Mouse (Mus musculus) cerebellum, adult 18-20 months (tissue): ENCODE measurements around the gene Tmem234.
A peak's percentile ranks its signal among the peaks of the same experiment; 100 is the strongest.
"Not testable (repeated sequence)": the region's sequence is repeated elsewhere in the genome, so short reads cannot be mapped to it uniquely, and the experiment has no call there.

Experiments used
- DNase-seq, 2 experiments: peaks; one replicate each; pipeline ENCODE4 v3.0.0; 2021

The Tmem234 gene

DNA sequence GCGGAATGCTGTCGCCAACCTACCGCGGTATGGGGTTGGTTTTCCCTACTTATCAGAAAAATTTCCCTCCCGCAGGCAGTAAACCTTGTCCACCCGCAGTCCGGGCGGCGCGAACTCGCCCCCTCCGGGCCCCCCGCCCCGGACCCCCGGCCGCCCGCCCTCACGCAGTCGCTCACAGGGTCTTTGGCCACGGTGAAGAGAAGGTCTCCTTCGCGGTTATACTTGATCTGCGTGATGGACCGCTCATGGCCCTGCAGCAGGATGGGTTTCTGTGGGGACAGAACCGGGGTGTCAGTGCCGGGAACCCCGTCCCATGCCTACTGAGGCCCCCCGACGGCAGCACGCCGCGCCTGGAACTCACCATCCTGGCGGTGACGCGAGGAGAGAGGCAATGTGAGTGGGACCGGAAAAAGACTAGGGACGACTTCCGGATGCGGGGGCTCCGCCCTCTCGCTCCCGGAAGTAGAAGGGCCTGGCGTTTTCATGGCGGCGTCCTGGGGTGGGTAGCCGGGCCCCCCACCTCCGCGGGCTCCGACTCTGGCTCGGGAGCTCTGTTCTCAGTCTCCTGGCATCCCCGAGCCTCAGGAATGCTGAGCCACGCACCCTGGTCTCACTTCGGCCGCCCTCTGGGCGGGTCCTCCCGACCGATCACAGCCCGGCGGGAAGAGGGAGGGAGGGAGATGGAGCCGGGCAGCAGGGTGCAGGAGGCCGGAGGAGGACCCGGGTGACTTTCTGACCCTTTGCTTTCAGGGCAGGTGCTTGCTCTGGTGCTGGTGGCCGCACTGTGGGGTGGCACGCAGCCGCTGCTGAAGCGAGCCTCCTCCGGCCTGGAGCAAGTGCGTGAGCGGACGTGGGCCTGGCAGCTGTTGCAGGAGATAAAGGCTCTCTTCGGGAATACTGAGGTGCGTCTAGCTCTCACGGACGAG is at the start of gene Tmem234, which contains the start of gene Eif3i:
Gene Tmem234, plus strand, starts transcription at position 436 of the 926 bp plus-strand sequence.
Gene Eif3i, minus strand, starts transcription at position 416 of the 926 bp plus-strand sequence.
- DNase-seq: peak; percentile 83 to 84

DNA sequence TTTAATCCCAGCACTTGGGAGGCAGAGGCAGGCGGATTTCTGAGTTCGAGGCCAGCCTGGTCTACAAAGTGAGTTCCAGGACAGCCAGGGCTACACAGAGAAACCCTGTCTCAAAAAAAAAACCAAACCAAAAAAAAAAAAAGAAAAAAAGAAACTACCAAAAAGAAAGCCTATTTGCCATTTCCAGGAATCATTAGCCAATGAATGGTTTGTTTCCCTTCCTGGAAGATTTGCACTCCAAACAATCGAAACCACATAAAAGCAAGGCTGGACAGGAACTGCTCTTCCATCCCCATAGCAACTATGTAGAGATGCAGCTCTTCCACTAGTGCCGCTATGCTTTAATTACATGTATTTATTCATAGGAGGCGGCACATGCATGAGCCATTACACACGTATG is 46.0 kb upstream of the Tmem234 start:
- DNase-seq: not testable (repeated sequence)

DNA sequence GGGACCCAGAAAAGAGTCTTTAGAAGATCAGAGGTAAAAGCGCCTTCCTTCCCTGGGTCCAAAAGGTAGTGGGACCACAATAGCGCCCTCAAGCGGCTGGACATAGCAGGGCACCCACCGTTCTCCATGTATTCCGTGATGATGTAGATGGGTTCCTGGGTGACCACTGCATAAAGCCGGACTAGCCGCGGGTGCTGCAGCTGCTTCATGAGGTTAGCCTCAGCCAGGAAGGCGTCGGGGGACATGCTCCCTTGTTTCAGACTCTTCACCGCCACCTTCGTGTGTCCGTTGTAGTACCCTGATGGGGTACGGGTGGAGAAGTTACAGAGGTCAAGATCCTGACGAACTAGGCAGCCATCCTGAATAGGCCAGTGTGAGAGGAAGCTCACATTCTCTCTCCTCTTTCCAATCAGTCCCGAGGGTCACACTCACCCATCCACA is 45.0 kb upstream of the Tmem234 start:
- DNase-seq: peak; percentile 62 to 70

DNA sequence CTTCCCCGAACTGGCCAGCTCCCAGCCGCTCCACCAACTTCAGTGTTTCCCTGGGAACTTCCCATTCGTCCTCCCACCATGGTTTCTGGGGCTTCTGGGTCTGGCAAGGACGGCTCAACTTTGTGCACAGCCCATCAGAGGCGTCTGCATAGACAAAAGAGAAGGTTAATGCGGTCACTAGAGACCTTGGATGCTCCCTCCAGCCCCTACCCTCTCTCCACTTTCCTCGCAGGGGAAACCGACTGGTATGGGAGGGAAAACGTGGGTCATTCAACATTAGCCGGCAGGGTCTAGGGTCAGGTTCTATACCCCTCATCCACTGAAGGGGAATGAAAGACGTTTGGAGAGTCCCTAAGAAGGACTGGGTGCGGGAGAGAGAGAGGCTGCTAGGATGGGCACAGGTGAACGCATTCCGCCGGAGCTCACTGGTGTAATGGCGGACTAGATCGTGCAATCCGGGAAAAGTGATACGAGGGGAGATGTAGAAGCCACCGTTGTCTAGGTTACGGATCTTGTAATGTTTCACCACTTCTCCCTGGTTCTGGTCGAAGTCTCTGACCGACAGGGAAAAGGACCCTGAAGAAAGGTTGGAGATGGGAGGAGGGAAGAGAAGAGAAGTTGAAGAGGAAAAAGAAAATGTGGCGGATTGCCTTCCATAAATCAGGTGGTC is 44.5 kb upstream of the Tmem234 start:
- no peak for DNase-seq

DNA sequence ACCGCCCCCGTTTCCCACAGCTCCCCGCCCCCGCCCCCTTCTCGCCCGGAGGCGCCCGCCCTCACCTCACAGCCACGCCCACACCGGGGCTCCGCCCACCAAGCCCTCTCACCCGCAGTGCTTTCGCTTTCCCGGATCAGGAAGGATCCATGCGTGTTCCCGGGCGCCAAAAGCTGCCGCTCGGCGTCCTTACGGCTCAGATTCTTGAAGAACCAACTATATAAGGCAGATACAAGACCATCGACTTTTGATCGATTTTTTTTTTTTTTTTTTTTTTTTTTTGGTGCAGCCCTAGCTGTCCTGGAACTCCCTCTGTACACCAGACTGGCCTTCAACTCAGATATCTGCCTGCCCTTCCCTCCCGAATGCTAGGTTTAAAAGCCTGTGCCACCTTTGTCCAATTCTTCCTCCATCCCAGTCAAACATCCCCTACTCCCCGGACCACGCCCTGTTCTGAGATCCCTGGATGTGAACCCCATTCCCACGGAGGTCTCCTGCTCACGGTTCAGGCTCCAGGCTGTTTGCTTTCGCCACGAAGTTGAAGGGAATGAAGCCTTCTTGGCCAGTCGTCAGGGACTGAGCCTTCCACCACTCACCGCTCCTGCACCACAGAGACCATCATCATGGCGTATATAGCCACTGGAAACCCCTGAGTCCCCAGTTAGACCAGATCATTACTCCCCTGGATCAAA is 43.8 kb upstream of the Tmem234 start:
- peak; percentile 81 to 87 for DNase-seq

DNA sequence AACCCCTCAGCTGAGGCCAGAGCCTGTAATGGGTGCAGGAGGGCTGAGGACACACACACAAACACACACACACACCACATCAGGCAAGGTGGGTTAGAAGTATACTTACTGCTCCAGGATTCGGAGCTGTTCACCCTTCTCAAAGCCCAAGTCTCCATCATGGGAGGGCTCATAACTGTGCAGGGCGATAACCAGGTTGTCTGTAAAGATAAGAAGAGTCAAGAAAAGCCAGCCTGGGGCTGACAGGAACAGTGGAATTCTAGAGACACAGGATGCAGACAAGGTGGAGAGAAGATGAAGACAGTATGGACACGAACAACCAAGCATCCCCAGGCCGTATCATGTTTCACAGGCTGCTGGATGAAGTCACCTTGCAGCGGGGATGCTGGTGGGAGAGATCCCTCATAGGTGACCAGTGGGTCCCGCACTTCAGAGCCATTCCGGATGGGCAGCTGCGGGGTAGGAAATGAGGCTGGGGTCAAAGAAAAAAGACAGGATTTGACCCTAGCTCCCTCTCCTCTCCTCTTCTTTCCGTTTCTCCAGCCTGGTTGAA is 43.1 kb upstream of the Tmem234 start:
- no peak for DNase-seq

DNA sequence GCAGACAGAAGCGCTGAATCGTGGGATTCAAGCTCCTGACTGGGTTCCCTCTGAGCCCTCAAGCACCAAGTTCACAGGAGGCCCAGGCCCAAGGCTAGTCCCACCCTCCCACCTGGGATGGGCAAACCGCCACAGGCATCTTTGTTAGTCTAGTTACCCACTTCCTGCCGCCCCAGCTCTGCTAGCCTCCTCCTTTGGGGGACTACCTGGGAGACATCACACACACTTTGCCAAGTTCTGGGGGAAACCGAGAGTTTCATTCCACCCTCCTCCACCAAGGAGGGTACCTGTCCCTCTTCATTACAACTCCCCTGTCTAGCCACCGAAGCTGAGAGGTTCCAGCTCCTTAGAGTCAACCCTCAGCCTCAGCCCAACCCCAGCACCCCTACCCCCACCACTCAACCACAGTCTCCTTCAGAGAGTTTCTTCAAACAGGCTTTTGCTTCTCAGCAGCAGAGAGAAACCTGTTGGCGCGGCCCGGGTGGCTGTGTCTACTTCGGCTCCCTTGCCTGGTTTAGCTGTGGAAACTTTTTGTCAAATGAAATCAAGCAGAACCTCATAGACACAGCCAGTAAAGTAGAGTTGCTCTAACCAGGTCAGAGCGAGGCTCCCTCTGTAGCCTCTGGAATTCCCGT is 42.0 kb upstream of the Tmem234 start:
- DNase-seq: no peak

DNA sequence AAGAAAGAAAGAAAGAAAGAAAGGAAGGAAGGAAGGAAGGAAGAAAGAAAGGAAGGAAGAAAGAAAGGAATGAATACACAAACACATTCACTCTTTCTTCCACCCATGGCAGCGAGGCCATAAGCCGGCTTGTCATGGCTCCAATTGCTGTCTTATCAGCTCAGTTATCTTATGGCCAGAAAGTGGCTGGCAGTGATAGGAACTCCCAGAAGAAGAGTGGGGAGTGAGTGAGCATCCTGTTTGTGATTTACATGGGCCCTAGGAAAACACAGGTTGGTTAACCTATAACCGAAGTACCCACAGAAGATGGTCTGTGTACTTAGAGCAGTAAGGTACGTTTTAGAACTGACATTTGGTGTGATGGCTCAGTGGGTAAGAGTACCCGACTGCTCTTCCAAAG is 39.3 kb upstream of the Tmem234 start:
- DNase-seq: no peak

DNA sequence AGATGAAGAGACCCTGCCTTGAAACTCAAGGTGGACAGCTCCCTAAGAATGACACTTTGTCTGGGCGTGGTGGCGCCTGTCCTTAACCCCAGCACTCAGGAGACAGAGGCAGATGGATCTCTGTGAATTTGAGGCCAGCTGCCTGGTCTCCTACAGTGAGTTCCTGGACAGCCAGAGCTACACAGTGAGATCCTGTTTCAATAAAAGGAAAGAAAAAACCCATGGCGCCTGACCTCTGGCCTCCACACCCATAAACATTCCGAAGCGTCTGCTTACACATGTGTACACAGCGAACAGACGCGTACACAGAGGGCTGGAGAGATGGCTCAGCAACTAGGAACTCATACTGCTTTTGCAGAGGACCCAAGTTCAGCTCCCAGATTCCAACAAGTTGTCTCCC is 36.8 kb upstream of the Tmem234 start:
- DNase-seq: no peak

DNA sequence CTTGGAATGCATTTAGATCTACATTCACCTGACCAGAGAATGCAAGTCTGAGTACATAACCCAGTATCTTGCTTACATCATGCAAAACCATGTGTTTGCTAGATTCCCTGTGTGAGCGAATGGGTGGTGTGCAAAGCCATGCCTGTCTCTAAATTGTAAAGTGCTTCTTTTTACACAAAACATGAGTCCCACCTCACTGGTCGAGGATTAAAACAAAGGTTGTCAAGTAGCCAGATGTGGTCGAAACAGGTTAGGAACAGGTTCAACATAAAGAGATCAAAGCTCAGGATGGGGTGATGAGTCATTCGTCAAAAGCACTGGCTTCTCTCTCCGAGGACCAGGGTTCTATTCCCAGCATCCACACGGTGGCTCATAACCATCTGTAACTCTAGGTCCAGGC is 35.3 kb upstream of the Tmem234 start:
- DNase-seq: no peak

DNA sequence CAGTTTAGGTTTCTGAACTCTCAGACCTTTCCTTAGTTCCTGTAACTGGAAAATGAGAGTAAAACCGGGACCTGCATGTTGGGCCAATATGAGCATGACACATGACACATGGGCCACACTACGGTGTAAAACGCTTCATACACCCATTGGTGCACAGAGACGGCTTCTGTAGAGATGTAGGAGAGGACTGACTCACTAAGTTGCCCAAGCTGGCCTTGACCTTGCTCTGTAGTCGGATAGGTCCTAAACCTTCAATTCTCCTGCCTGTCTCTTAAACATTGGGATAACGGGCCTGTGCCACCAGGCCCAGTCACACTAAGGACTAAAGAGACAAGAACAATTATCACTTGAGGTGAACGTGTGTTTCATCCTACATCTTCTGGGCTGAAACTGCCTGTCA is 32.1 kb upstream of the Tmem234 start:
- DNase-seq: no peak

DNA sequence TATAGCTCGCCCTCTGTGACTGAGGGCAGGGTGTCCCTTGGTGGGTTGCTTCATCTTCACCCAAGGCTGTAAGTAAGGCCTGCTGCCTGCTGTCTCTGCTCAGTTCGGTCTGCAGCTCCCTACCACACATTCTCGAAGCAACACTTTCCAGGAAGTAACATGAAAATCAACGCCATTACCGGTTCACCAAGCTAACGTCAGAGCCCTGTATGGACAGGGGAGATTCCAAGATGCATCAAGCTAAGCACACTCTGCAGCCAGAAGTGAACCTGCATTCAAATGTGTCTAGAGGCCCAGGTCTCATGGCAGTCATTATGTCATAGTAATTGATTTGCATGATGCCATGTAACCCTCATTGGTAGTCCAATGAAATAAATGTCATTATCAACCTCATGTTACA is 30.4 kb upstream of the Tmem234 start:
- no peak for DNase-seq

DNA sequence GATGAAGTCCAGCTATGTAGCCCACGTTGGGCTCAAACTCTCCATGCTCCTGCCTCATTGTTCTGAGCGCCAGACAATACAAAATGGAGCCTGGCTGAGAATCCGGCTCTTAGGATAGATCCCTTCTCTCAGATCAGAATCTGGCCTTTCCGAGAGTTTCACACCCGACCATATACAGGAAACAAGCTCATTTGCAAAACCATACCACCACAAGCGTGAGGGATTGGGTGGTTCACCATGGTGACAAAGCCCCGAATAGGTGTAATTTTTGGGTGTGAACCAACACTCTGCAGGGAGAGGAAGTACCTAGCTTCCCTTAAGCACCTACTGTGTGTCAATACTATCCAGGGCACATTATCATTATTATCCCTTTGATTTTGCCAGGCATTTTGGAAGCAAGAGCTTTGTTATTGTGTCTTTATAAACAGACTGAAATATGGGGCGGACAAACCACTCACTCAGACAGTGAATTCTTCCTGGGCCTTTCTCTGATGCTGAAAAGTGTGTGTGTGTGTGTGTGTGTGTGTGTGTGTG is 28.9 kb upstream of the Tmem234 start:
- no peak for DNase-seq

DNA sequence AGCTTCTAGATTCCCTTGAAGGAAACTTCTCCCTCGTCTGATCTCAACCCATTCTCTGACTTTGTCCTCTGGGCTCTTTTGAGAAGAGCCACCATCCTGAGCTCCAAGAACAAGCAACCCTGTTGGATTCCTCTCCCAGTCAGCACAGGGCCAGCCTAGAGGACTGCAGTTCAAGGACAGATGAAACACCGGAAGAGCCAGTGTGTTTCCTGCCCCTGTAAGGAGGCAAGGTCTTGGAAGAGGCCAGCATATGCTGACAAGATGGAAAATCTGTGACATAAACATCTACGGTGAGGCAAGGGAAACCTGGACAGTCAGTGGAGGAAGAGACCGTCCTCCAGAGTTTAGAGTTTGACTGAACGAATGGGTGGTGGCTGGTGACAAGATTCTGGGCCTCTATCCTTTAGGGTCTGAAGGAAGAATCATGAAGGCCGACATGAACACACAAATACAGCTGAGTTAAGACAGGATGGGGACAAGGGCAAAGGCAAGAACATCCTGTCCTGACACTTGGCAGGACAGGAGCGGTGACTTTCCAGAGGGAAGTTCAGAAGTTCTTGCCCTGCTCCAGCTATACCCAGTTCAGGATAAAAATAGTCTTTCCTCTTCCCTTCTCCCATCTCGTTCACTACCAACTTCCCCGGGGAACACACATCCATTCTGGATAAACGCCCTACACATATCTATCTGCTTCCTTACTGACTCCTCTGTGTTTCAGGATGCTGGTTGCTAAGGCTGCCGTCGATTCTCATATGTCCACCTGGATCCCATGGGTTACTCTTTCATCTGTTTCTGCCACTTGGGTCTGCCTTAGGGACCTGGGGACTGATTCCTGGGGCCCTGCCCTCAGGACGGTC is 28.0 kb upstream of the Tmem234 start:
- DNase-seq: no peak

DNA sequence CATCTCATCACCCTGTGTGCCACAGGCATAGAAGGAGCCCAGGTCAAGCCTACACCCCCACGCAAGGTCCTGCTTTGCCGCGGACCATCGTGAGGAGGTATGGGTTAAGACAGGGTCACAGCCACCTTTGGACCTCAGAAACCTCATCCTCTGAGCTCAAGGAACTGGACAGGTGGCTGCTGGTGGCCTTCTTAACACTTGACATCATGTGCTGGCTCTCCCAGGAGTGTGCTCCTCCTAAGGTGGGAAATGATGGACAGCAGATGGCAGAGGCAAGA is 27.4 kb upstream of the Tmem234 start:
- no peak for DNase-seq

DNA sequence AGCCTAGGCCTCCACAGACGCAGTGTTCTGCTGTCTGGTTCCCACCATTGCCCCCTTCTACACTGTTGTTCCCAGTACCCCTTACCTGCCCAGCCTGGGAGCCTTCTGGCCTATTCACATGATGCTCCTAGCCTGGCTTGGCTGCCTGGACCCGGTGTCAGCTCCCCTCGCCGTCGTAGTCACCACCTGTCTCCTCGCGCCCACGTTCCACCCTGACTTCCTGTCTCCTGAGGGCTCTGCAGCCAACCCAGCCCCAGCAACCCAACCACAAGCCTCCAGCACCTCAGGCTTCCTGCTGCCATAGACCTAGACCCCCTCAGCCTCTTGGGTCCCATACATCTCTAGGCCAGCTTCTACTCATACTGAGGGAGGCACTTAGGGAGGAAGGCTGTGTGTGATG is 27.0 kb upstream of the Tmem234 start, which contains the start of gene Lck:
Gene Lck, minus strand, starts transcription at position 212 of the 400 bp plus-strand sequence.
- DNase-seq: no peak

DNA sequence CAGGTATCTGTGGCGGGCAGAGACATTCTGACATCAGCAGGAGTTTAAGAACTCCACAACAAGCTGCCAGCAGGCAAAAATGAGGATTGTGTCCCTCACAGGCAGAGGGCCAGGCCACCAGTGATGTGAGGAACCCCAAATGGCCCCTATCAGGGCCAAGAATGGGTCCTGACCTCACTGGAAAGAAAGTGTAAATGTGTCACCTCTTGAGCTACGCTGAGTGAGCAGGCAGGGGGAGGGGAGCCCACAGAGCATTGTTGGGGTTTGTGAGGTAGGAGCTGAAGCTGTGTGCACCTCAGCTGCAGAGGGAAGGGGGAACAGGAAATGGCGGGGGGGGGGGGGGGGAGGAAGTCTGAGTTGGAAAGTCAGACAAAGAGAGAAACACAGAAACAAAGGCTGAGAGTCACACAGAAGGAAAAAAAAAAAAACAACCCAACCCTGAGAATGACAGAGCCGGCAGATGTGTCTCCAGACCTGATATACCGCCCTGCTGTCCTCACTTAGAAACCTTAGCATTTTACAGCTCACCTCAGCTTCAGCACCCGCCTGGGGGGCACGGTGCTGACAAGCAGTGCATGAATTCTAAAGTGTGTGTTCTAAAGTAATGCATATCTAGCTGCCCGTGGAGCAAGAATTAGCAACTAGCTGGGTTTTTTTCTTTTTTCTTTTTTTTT is 25.2 kb upstream of the Tmem234 start:
- DNase-seq: no peak

DNA sequence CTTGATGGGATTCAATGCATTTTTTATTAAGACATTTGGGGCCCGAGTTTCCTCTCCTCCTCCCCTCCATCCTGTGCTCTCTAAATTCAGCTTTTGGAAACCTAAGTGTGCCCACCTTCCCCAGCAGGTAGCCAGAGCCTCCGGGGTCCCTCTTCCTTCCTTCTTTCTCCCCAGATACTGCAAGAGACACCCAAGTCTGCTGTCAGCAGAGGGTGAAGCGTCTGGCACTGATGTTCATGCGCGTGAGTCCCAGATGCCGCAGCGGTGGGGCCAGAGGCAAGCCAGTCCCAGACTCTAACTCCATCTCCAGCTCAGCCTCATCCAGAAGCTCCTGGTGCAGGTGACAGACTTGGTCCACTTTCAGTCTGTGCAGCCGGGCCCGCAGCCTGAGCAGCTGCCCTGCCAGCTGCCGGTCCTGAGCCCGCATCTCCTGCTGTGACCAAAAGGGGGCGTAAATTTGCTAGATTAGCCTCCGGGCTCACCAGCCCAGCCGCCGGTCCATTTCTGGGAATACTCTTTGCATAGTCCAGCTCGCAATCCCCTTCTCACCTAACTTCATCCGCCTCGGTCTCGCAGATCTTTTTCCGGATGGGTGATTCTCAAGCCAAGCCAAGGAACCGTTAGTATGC is 23.5 kb upstream of the Tmem234 start:
- DNase-seq: peak; percentile 50 to 55

DNA sequence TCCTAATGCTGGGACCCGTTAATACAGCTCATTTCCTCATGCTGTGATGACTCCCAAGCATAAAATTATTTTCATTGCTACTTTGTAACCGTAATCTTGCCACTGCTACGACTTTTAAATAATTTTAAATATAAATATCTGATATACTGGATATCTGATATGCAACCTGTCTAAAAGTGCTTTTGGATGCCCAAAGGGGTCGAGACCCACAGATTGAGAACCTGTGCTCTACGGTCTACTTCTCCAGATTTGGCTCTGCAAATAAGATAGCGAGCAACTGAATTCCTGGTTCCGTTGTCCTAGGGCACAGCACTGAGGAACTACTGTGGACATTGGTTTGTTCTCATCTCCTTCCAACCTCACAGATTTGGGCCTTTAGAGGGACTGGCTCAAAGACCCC is 22.8 kb upstream of the Tmem234 start:
- DNase-seq: no peak

DNA sequence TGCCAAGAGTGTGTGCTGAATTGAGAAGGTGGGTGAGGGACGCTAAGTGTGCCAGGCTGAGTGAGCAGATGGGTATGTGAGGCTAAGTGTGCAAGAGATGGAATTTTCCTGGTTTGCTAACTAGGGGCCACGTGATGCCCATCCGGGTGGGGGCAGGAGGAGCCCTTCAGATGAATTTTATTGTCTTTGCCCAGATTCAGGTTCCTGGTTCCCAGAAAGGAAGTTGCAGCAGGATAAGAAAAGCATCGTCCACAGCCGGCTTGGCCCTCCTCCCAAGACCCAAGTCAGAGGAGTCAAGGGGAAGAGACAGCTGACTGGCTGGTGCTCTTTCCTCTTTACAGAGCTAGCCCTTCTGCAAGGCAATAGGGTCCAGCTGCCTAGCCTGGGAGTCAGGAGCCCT is 22.0 kb upstream of the Tmem234 start, which contains the start of gene Fam167b:
Gene Fam167b, minus strand, starts transcription at position 84 of the 400 bp plus-strand sequence.
- DNase-seq: no peak
